Mouse (Mus musculus) myocyte (in vitro differentiated cells): ENCODE results near the gene Iqcf1. TPM values are rescaled to one million over a fixed set of nuclear protein-coding genes. Genes with fewer than 3 reads are reported as not detected.

Experiments
- H3K27me3 ChIP-seq: one replicate; pipeline ENCODE4 v1.6.1; 2011; ENCODE audit not compliant: control insufficient read depth, insufficient read depth, insufficient read length
- H3K36me3 ChIP-seq: one replicate; pipeline ENCODE4 v1.6.1; 2011; ENCODE audit not compliant: control insufficient read depth, insufficient read depth
- H3K4me2 ChIP-seq: one replicate; pipeline ENCODE4 v1.6.1; 2011; ENCODE audit warnings: low read depth, control low read depth
- H3K4me3 ChIP-seq: one replicate; pipeline ENCODE4 v1.5.1; 2011; ENCODE audit warnings: mild to moderate bottlenecking, control low read depth, moderate library complexity
- H3K79me2 ChIP-seq: one replicate; pipeline ENCODE4 v1.6.1; 2011; ENCODE audit not compliant: control insufficient read depth, insufficient read depth
- H3ac ChIP-seq: one replicate; pipeline ENCODE4 v1.6.1; 2011; ENCODE audit not compliant: control insufficient read depth, insufficient read length
- CEBPB ChIP-seq: IDR thresholded peaks from 2 replicates; pipeline ENCODE4 v1.6.1; 2011; ENCODE audit warnings: mild to moderate bottlenecking, moderate library complexity; ENCODE audit not compliant: poor library complexity, insufficient read depth, severe bottlenecking
- E2F4 ChIP-seq: IDR thresholded peaks from one replicate; pipeline ENCODE4 v1.6.1; 2011; ENCODE audit warnings: mild to moderate bottlenecking, control low read depth, moderate library complexity; ENCODE audit not compliant: insufficient read depth
- MAX ChIP-seq: IDR thresholded peaks from one replicate; pipeline ENCODE4 v1.6.1; 2011; ENCODE audit warnings: low read depth, mild to moderate bottlenecking, control low read depth
- MYOD1 ChIP-seq, 3 experiments: IDR thresholded peaks; one replicate each; pipeline ENCODE4 v1.6.1; 2011; ENCODE audit warnings: control low read depth in 2 of 3, low read depth in 2 of 3, mild to moderate bottlenecking in 2 of 3, moderate library complexity in 1 of 3; ENCODE audit not compliant: insufficient read length in 2 of 3, control insufficient read depth in 1 of 3
- MYOG ChIP-seq, 3 experiments: IDR thresholded peaks; one replicate each; pipeline ENCODE4 v1.6.1; 2011; ENCODE audit warnings: control low read depth in 2 of 3, low read depth in 2 of 3, mild to moderate bottlenecking in 2 of 3; ENCODE audit not compliant: insufficient read length in 2 of 3, control insufficient read depth in 1 of 3, insufficient read depth in 1 of 3
- POLR2A ChIP-seq: IDR thresholded peaks from one replicate; pipeline ENCODE4 v1.6.1; 2011; ENCODE audit warnings: low read depth, mild to moderate bottlenecking, control low read depth, moderate library complexity; ENCODE audit not compliant: insufficient read length
- POLR2AphosphoS2 ChIP-seq: IDR thresholded peaks from one replicate; pipeline ENCODE4 v1.6.1; 2011; ENCODE audit warnings: low read depth, control low read depth; ENCODE audit not compliant: insufficient read length
- REST ChIP-seq: IDR thresholded peaks from one replicate; pipeline ENCODE4 v1.6.1; 2011; ENCODE audit warnings: mild to moderate bottlenecking, control low read depth, moderate library complexity; ENCODE audit not compliant: insufficient read depth, insufficient read length
- SRF ChIP-seq: IDR thresholded peaks from one replicate; pipeline ENCODE4 v1.6.1; 2011; ENCODE audit warnings: low read depth; ENCODE audit not compliant: control insufficient read depth, insufficient read length
- TCF12 ChIP-seq: IDR thresholded peaks from one replicate; pipeline ENCODE4 v1.6.1; 2011; ENCODE audit warnings: mild to moderate bottlenecking, control low read depth; ENCODE audit not compliant: poor library complexity, insufficient read depth, severe bottlenecking
- TCF3 ChIP-seq: IDR thresholded peaks from one replicate; pipeline ENCODE4 v1.6.1; 2011; ENCODE audit warnings: low read depth, control low read depth; ENCODE audit not compliant: insufficient read length
- USF1 ChIP-seq: IDR thresholded peaks from one replicate; pipeline ENCODE4 v1.6.1; 2011; ENCODE audit warnings: low read depth, mild to moderate bottlenecking, control low read depth, moderate library complexity
- polyA plus RNA-seq: library from polyadenylated mRNA; unstranded; fragments of >200 nt; fragmentation: generic; extraction: Trizol; gene quantifications from one replicate; pipeline ENCODE4 v1.2.1, GENCODE M21; 2012; ENCODE audit warnings: missing spikeins

Gene Iqcf1
- polyA plus RNA-seq, 1 experiment: not detected

GRCm38 (mm10) chr9:106504246-106504645 is 4.5 kb downstream of the Iqcf1 start:
- Histone ChIP-seq H3ac (no peak overlapping the region), H3K36me3 (no peaks in the 10 kb centered on the region), H3K4me2 (no peak overlapping the region), H3K79me2 (no peaks in the 10 kb centered on the region), H3K4me3 (no peak overlapping the region), H3K27me3 (peaks cover 5% of the 10 kb centered on the region)
- TF ChIP-seq MAX (no peak), SRF (no peak), POLR2A (no peak), MYOD1 (IDR thresholded peaks at IDR 0.05; ENCODE audit: control insufficient read depth in 1 of 3, insufficient read length in 2 of 3, low read depth in 2 of 3) (no peak), CEBPB (no peak), POLR2AphosphoS2 (no peak), MYOG (IDR thresholded peaks at IDR 0.05; ENCODE audit: control insufficient read depth in 1 of 3, insufficient read depth in 1 of 3, insufficient read length in 2 of 3, low read depth in 2 of 3) (no peak), REST (no peak), TCF3 (no peak), E2F4 (no peak), TCF12 (no peak), USF1 (no peak)

- Histone ChIP-seq H3K79me2 (no peaks in the 10 kb centered on the region), H3K4me3 (no peak overlapping the region), H3K36me3 (no peaks in the 10 kb centered on the region), H3K27me3 (peaks cover 3% of the 10 kb centered on the region), H3ac (no peak overlapping the region), H3K4me2 (no peak overlapping the region)
- no peak for TF ChIP-seq MYOG (IDR thresholded peaks at IDR 0.05; ENCODE audit: control insufficient read depth in 1 of 3, insufficient read depth in 1 of 3, insufficient read length in 2 of 3, low read depth in 2 of 3)
- no peak for TF ChIP-seq TCF12
- no peak for TF ChIP-seq E2F4
- TF ChIP-seq REST: no peak
- no peak for TF ChIP-seq POLR2A
- TF ChIP-seq SRF: no peak
- no peak for TF ChIP-seq USF1
- TF ChIP-seq MYOD1 (IDR thresholded peaks at IDR 0.05; ENCODE audit: control insufficient read depth in 1 of 3, insufficient read length in 2 of 3, low read depth in 2 of 3): no peak
- no peak for TF ChIP-seq MAX
- TF ChIP-seq CEBPB: no peak
- no peak for TF ChIP-seq TCF3
- no peak for TF ChIP-seq POLR2AphosphoS2
Measured at GRCm38 (mm10) chr9:106509356-106509755, 9.6 kb downstream of the Iqcf1 start.

GRCm38 (mm10) chr9:106512729-106513450 is 13.1 kb downstream of the Iqcf1 start:
- Histone ChIP-seq H3K79me2 (no peaks in the 10 kb centered on the region), H3K4me2 (peak overlapping the region; percentile 38), H3K36me3 (no peaks in the 10 kb centered on the region), H3ac (no peak overlapping the region), H3K4me3 (no peak overlapping the region), H3K27me3 (peaks cover 22% of the 10 kb centered on the region)
- no peak for TF ChIP-seq TCF3
- TF ChIP-seq MYOD1 (IDR thresholded peaks at IDR 0.05; ENCODE audit: control insufficient read depth in 1 of 3, insufficient read length in 2 of 3, low read depth in 2 of 3): peak in 1 of 3 experiments; percentile 5
- TF ChIP-seq SRF: no peak
- TF ChIP-seq MYOG (IDR thresholded peaks at IDR 0.05; ENCODE audit: control insufficient read depth in 1 of 3, insufficient read depth in 1 of 3, insufficient read length in 2 of 3, low read depth in 2 of 3): peak in 1 of 3 experiments; percentile 25

GRCm38 (mm10) chr9:106513566-106513965 is 13.8 kb downstream of the Iqcf1 start:
- Histone ChIP-seq H3K4me3 (no peak overlapping the region), H3K79me2 (no peaks in the 10 kb centered on the region), H3K27me3 (peaks cover 24% of the 10 kb centered on the region), H3K4me2 (no peak overlapping the region), H3ac (no peak overlapping the region), H3K36me3 (no peaks in the 10 kb centered on the region)
- TF ChIP-seq MYOD1 (IDR thresholded peaks at IDR 0.05; ENCODE audit: control insufficient read depth in 1 of 3, insufficient read length in 2 of 3, low read depth in 2 of 3): no peak
- TF ChIP-seq CEBPB: no peak
- no peak for TF ChIP-seq TCF12
- no peak for TF ChIP-seq SRF
- no peak for TF ChIP-seq POLR2A

GRCm38 (mm10) chr9:106514273-106514672 is 14.5 kb downstream of the Iqcf1 start, which contains the start of gene Iqcf5:
Gene Iqcf5 (plus strand): TSS chr9:106514573.
- H3ac ChIP-seq: no peak within 1 kb of the TSS
- H3K4me3 ChIP-seq: no peak within 1 kb of the TSS
- H3K36me3 ChIP-seq: no peaks in the 10 kb centered on the region
- TF ChIP-seq MAX: no peak
- H3K79me2 ChIP-seq: no peaks in the 10 kb centered on the region
- no peak within 1 kb of the TSS for H3K4me2 ChIP-seq
- peaks cover 24% of the 10 kb centered on the region for H3K27me3 ChIP-seq
